Mouse (Mus musculus): Measurements from ENCODE around the gene Tsc22d4.

Gene Tsc22d4

GRCm38 (mm10) chr5:137745214-137746171 lies at the start of gene Tsc22d4:
Gene Tsc22d4, plus strand, starts transcription at chr5:137745730.
- DNase-seq: peak; percentile 85 to 92

DNA sequence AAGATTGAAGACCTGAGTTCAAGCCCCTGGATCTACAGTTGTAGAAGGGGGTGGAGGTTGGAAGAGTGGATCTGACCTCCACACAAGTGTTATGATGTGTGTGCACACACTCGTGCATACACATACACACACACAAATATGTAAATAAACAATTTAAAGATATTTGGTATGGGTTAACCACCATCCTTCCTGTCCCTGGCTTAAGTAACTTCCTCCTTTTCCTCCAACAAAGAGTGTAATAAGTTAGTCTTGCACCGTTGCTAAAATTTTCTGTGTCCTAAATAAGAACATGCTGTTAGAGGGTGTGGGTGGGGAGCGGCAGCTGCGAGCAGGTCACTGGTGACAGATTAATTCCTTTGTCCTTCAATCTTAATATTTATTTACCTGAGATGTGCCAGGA lies 49.6 kb upstream of the Tsc22d4 start:
- no peak for DNase-seq

DNA sequence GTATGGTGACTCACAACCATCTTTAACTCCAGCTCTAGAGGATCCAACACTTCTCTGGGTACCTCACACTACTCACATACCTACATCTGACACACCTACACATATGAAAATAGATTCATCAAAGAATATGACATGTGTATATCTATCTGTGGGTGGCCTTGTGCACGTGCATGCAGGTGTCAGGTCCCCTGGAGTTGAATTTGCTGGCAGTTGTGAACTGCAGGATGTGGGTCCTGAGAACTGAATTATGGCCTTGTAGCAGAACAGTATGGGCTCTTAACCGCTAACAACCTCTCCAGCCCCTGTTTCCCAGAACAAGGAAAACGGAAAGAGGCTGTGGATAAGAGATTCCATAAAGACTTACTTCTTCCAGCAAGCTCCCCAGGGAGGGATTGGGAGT lies 46.5 kb upstream of the Tsc22d4 start:
- DNase-seq: no peak

- DNase-seq: no peak
Observed at GRCm38 (mm10) chr5:137699850-137700249, 45.7 kb upstream of the Tsc22d4 start.

DNA sequence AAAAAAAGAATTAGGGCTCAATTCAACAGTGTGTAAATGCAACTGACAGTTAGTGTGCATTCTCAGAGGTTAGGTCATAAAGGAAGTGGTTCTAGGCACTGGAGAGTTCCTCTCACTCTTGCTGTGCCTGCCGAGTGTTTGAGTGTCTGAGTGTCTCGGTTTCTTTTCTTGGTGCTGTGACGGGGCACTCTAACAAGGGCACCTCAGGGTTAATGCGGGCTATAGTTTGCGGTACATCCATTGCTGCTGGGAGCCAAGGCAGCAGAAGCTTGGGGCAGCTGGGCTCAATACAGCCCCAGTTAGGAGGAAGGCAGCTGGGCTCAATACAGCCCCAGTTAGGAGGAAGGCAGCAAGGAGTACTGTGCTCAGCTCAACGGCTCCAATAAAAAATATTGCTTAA lies 40.3 kb upstream of the Tsc22d4 start:
- no peak for DNase-seq

DNA sequence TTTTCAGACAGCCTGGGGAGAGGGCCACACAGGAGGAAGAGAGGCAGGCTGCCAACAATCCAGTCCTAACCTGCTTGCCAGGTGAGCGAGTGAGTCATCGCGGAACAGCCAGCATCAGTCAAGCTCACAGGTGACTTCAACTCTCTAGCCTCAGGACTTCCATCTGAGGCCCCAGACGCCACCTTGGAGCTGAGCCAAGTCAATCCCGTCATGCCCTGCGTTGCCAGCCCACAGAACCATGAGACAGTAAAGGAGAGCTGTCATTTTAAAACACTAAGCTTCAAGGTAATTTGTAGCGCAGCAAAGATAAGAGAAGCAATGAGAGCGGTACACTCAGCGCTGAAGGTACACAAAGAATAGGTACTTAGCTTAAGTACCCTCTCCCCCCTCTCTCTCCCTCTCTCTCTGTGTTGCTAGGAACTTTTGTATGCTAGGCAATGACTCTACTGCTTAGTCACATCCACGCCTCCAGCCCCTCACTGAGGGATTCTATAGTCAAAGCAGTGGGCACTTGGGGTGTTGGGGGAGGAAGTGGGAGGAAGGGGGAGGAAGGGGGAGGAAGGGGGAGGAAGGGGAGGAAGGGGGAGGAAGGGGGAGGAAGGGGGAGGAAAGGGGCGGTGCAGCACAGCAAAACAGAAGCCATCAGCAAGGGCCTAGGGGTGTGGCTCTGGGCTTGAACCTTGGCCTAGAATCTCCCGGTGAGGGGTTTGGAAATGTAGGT lies 38.5 kb upstream of the Tsc22d4 start:
- DNase-seq: peak; percentile 77 to 86

DNA sequence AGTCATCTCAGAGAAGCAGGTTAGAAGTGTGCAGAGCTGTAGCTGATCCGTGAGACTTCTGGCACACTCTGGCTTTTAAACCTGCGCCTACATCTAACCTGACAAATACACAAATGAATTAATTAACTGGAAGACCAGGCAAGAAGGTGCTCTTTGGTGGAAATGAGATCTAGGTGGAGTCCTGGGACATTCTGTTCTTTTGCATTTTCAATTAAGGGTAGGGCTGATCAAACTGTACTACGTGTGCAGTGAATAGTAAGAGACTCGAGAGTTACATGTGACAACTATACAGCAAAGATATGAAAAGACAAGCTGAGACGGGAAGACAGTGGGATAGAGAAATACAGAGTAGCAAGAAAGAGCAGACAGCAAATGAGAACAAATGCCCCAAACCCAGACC lies 32.1 kb upstream of the Tsc22d4 start:
- no peak for DNase-seq

GRCm38 (mm10) chr5:137715685-137716084 lies 29.8 kb upstream of the Tsc22d4 start:
- no peak for DNase-seq

- no peak for DNase-seq
Observed at GRCm38 (mm10) chr5:137718020-137718790, 27.3 kb upstream of the Tsc22d4 start.

DNA sequence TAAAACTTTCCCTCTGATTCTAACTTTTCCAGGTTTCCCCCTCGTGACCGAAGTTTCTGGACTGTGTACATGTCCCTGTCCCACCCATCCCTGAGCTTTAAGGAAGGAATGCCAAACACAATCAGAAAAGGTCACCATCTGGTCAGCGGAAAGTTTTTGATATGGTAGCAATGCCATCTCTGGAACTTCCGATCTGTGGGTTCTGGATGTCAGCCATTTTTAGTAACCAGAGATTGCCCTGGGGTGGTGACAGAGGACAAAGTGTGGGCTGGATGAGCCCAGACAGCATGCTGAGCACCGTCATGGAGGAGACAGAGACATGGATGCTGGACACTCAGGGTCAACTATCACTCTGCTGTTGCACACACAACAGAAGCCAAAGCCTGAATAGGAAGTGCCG lies 26.4 kb upstream of the Tsc22d4 start:
- no peak for DNase-seq

DNA sequence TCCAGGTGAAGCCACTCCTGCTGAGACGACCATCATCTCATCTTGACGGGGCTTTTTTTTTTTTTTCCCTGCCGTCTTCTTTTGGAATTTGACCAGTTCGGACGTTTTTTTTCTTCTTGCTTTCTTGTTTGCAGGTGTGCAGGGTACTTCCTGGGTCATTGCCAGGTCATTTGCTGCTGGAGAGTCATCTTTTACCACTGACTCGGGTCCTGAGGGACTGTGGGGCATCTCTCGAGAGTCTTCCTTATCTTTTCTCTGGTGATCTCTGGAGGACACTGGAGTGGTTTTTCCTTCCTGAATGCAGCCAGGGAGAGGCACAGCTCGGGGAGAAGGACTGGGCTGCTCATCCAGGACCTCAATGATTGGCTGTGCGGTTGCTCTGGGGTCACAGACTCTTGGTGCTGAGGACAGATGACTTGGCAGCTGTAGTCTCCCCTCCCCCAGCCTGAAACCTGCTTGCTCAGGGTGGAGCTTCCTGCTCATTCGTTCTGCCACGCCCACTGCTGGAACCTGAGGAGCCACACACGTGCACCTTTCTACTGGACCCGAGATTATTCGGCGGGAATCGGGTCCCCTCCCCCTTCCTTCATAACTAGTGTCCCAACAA lies 24.9 kb upstream of the Tsc22d4 start:
- DNase-seq: peak in 1 of 2 experiments; percentile 42

- DNase-seq: no peak
Observed at GRCm38 (mm10) chr5:137723840-137724239, 21.7 kb upstream of the Tsc22d4 start.

DNA sequence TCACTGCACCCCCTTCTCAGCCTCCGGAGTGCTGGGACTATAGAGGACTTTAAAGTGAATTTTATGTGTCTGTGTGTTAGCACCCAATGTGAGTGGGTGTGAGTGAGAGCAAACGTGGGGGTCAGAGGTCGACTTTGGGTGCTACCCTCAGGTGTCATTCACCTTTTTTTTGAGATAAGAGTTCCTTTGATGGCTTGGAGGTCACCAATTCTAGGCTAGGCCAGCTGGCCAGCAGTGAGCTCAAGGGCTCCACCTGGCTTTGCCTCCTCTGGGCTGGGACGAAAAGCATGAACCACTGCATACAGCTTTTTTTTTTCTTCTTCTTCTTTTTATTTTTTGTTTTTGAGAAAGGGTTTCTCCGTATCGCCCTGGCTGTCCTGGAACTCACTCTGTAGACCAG lies 18.8 kb upstream of the Tsc22d4 start:
- DNase-seq: no peak

GRCm38 (mm10) chr5:137733638-137734288 lies 11.8 kb upstream of the Tsc22d4 start:
- DNase-seq: no peak

DNA sequence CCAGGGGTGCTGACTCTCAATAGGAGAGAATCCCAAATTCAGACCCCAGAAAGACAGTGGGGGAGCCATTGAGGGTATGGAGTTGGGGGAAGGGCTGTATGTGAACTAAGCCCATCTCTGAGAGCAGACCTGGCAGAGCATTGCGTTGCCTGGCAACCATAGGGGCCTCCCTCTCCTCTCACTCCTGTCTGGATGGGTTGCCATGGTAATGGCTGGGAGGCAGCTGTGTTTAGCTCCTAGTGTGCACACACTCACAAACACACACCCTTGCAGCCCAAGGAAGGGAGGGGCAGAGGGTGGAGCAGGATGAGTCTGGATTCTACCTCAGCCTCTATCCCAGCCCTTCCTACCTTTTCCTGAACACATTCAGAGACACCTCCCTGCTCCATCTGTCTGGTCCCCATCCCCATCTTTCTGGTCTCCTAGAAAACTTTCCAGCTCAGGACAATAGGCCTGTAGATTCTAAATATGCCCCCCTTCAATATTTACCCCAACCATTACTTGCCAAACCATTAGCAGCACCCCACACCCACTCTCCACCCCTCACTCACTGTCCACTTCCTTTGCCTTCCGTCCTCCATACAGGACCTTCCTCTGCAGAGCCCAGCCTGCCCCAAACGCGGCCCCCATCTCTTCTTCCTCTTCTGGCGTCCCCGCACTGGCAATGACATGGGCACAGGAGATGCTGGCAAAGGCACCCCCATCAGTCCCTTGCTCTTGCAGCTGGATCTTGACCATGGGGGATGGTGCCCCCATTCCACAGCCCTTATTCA lies 11.1 kb upstream of the Tsc22d4 start:
- peak; percentile 70 to 75 for DNase-seq

DNA sequence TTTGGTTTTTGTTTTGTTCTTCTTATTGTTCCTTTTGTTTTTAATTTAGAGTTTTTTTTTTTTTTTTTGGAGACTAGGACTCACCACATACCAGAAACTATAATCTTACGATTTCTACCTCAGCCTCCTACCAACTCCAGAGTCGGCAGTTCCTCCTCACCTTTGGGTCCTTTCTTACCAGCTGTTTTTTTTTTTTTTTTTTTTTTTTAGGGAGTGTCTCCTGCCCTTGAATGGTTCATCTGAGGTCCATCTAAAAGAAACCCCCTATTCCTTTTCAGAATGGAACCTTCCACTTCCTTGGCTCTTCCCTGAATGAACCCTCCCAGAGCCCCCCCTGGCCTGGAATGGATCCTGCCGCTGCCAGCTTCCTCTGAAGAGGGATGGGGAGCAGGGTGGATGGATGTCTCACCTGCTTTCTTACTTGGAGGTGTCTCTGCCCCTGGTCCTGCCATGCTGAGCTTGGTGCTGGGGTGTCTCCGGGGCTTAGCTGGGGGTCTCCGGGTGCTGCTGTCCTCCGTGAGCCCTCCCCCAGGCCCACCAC lies 8.1 kb upstream of the Tsc22d4 start:
- DNase-seq: peak in 1 of 2 experiments; percentile 66

DNA sequence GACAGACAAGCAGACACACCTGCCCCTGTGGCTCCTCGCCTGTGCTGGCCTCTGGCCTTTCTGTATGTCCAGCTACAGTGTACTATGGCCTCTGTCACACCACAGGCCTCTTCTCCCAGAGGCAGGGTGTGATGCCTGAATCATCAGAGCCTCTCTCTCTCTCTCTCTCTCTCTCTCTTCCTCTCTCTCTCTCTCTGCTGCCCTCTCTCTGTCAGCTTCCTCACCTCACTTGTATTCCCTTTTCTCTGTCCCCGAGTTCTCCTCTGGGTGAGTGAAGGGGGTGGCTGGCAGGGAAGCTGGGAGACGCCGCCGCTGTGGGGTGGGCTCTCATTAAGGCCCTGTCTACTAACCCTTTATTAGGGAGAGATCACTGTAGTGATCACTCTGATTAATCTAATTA lies 7.0 kb upstream of the Tsc22d4 start:
- DNase-seq: no peak

- DNase-seq: no peak
Observed at GRCm38 (mm10) chr5:137739471-137739870, 6.1 kb upstream of the Tsc22d4 start.

DNA sequence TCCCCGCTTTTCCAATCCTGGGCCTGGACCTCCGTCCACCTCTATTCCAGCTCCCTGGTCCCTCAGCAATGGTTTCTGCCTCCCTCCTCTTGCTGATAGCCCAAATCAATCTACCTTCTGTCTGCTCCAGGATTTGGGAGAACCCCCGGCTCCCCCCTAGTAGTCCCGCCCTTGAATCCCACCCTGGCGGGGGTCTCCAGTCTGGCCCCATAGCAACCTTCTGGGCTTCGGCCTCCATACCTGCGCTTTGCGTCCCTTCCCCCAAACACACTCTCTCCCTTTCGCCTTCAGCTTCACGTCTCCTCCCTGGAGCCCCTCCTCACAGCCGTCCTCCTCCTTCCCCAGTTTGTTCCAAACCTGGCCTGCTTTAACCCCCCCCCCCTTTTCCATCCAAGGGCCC lies 5.0 kb upstream of the Tsc22d4 start:
- no peak for DNase-seq

DNA sequence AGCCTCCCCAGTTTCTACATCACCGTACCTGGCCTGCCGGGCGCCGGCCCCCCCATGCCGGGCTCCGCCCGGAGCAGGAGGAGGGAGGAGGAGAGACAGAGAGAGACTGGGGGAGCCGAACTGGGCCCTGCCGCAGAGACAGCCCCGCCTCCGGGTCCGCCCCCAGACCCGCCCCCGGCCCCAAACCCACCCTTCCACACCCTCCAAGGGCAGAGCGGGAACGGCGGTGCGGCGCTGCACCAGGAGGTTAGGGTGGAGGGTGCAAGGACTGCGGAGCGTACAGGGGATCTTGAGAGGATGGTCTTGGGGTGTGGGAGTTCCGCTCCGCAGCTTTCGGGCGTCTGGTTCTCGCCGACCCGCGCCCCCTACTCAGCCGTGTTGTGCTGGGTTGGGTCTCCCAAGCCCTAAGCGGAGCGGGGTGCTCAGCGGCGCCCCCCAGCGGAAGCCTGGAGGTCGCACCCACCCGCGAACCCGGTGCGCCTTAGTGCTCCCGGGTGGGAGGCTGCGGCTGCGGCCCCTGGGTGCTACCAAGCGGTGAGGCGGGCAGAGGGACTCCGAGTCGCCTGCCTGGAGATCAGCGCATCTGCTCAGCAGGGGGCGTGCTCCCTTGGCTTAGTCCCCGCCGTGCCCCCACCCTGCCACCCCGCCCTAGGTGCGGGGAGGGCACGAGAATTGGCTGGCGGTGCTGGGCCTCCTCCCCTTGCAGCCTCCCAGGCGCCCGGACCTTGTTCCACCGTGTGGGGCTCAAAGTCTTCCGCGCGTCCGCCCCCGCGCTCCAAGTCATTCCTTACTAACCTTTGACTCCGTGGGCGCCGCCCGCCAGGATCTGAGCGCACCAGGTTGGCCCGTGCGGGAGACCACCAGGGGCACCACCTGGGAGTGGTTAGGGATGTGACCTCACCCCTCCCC lies 4.3 kb upstream of the Tsc22d4 start, which contains the start of gene Nyap1:
Gene Nyap1, minus strand, starts transcription at position 585 of the 909 bp plus-strand sequence.
- DNase-seq: peak; percentile 89 to 92
